Mouse (Mus musculus): ENCODE results near the gene Ddx46.

- TF ChIP-seq CTCF (IDR thresholded peaks at IDR 0.05; ENCODE audit: control insufficient read depth, insufficient read depth, insufficient read length) (no peak), FOSL1 (IDR thresholded peaks at IDR 0.05; ENCODE audit: insufficient read depth, low read length, poor library complexity, severe bottlenecking) (no peak)
Observed at GRCm38 (mm10) chr13:55644525-55644924, 9.7 kb downstream of the Ddx46 start.
